ENCODE assay signal across 19 mouse cellular contexts in genomic region chr6:108487300-108487835, GRCm38 (mm10).
DNase-seq lines count a peak whose midpoint lies in the region; ATAC-seq and TF ChIP-seq lines count a peak whose summit lies in the region.
"Had no signal": no experiment of that assay in that cellular context is flagged by ENCODE, and none has a peak within 500 bp of the region (broad histone marks: within the 10 kb centered on the region; RNA-seq: fewer than 3 reads in every experiment).

No protein-coding gene starts in this region.

- no peak overlapping the region for H3K9ac ChIP-seq in lung, embryonic 14.5 days
- no peak overlapping the region for H3K9ac ChIP-seq in lung, embryonic 16.5 days (ENCODE audit: low read length)
- no peak overlapping the region for H3K9ac ChIP-seq in hindbrain, embryonic 12.5 days
- H3K9ac ChIP-seq: embryonic facial prominence, embryonic 12.5 days; forebrain, embryonic 13.5 days; liver, embryonic 15.5 days had no signal

- no peaks in the 10 kb centered on the region for H3K4me1 ChIP-seq in lung, embryonic 14.5 days (ENCODE audit: insufficient read depth)
- peaks cover 4% of the 10 kb centered on the region; the same call in 1 of the 2 replicates for H3K4me1 ChIP-seq in lung, adult 2 months (ENCODE audit: control insufficient read depth, insufficient read depth, low read length)
- no peaks in the 10 kb centered on the region; the same call in 1 of the 2 replicates for H3K4me1 ChIP-seq in lung, embryonic 16.5 days (replicated peaks; ENCODE audit: control insufficient read depth, insufficient read depth, low read length)
- no peaks in the 10 kb centered on the region for H3K4me1 ChIP-seq in hindbrain, embryonic 12.5 days
- H3K4me1 ChIP-seq: embryonic facial prominence, embryonic 12.5 days; forebrain, embryonic 13.5 days; liver, embryonic 15.5 days had no signal

- H3K9me3 ChIP-seq in lung, embryonic 14.5 days (ENCODE audit: low read depth, low read length), result no peaks in the 10 kb centered on the region
- H3K9me3 ChIP-seq in lung, embryonic 16.5 days (ENCODE audit: control insufficient read depth, low read length), result no peaks in the 10 kb centered on the region
- H3K9me3 ChIP-seq in hindbrain, embryonic 12.5 days (replicated peaks), result no peaks in the 10 kb centered on the region
- H3K9me3 ChIP-seq: embryonic facial prominence, embryonic 12.5 days; forebrain, embryonic 13.5 days; limb, embryonic 10.5 days; liver, embryonic 15.5 days; megakaryocyte, embryonic 14.5 days had no signal

- H3K36me3 ChIP-seq in lung, embryonic 14.5 days (ENCODE audit: insufficient read depth), result peaks cover 28% of the 10 kb centered on the region
- peaks cover 9% of the 10 kb centered on the region for H3K36me3 ChIP-seq in lung, embryonic 16.5 days (ENCODE audit: control insufficient read depth, insufficient read depth, low read length)
- H3K36me3 ChIP-seq in hindbrain, embryonic 12.5 days, result no peaks in the 10 kb centered on the region
- H3K36me3 ChIP-seq: liver, embryonic 15.5 days had no signal

- no peak overlapping the region for H3K4me2 ChIP-seq in lung, embryonic 14.5 days
- no peak overlapping the region for H3K4me2 ChIP-seq in lung, embryonic 16.5 days (ENCODE audit: low read depth, low read length)
- H3K4me2 ChIP-seq in hindbrain, embryonic 12.5 days (replicated peaks), result no peak overlapping the region
- H3K4me2 ChIP-seq: embryonic facial prominence, embryonic 12.5 days; forebrain, embryonic 13.5 days; liver, embryonic 15.5 days had no signal

- H3K27me3 ChIP-seq in lung, embryonic 14.5 days (ENCODE audit: insufficient read depth, low read length), result no peaks in the 10 kb centered on the region
- H3K27me3 ChIP-seq in lung, embryonic 16.5 days (ENCODE audit: control insufficient read depth, insufficient read depth, low read depth, low read length), result no peaks in the 10 kb centered on the region
- H3K27me3 ChIP-seq in hindbrain, embryonic 12.5 days, result no peaks in the 10 kb centered on the region
- H3K27me3 ChIP-seq: embryonic facial prominence, embryonic 12.5 days; forebrain, embryonic 13.5 days; liver, embryonic 15.5 days; megakaryocyte, embryonic 14.5 days had no signal

- no peak for TF ChIP-seq CTCF in lung, embryonic 14.5 days (IDR thresholded peaks at IDR 0.05; ENCODE audit: low read depth)
- no peak for TF ChIP-seq CTCF in lung, adult 2 months (IDR thresholded peaks at IDR 0.05; ENCODE audit: insufficient read depth, low read length)

- no peak overlapping the region for H3K4me3 ChIP-seq in lung, embryonic 14.5 days (ENCODE audit: low read depth, low read length)
- H3K4me3 ChIP-seq in lung, adult 2 months (replicated peaks; ENCODE audit: extremely low read depth, low read depth, low read length), result no peak overlapping the region
- no peak overlapping the region for H3K4me3 ChIP-seq in lung, embryonic 16.5 days (ENCODE audit: low read length)
- no peak overlapping the region for H3K4me3 ChIP-seq in hindbrain, embryonic 12.5 days
- H3K4me3 ChIP-seq: embryonic facial prominence, embryonic 12.5 days; erythroblast, embryonic 14.5 days; forebrain, embryonic 13.5 days; limb, embryonic 10.5 days; liver, embryonic 15.5 days; megakaryocyte, embryonic 14.5 days had no signal

- TF ChIP-seq POLR2A in lung, adult 2 months (IDR thresholded peaks at IDR 0.05; ENCODE audit: borderline replicate concordance, extremely low read depth, low read depth, low read length), result no peak

- 25% methylated on average over 10 of the region's 10 CpGs for WGBS in lung, embryonic 14.5 days
- 24% methylated on average over 10 of the region's 10 CpGs for WGBS in lung, adult 2 months
- 14% methylated on average over 10 of the region's 10 CpGs for WGBS in lung, embryonic 16.5 days
- 63% methylated on average over 10 of the region's 10 CpGs for WGBS in hindbrain, embryonic 12.5 days

- peak; percentile 21 for DNase-seq in lung, embryonic 14.5 days
- no peak for DNase-seq in lung, adult 2 months
- peak; percentile 20 to 58 for DNase-seq in lung, postnatal 4 days
- no peak for DNase-seq in cerebellum, postnatal 10 days
- DNase-seq in kidney, postnatal 14 days, result no peak
- DNase-seq: adrenal gland, postnatal 10 days; cerebellum, adult 9-11 months; heart, postnatal 4 days; right cerebral cortex, adult 18-20 months; thymus, adult 2 months had no signal

- ATAC-seq in lung, embryonic 14.5 days (ENCODE audit: insufficient read depth), result no peak
- peak; percentile 36; the same call in 1 of the 2 replicates for ATAC-seq in lung, embryonic 16.5 days (ENCODE audit: low read depth)
- ATAC-seq in hindbrain, embryonic 12.5 days (ENCODE audit: low FRiP score), result no peak
- ATAC-seq: forebrain, embryonic 13.5 days; hindbrain, embryonic 16.5 days had no signal

- no peak overlapping the region for H3K27ac ChIP-seq in lung, embryonic 14.5 days (ENCODE audit: low read depth)
- H3K27ac ChIP-seq in lung, embryonic 16.5 days (ENCODE audit: low read length), result no peak overlapping the region
- no peak overlapping the region for H3K27ac ChIP-seq in hindbrain, embryonic 12.5 days
- H3K27ac ChIP-seq: embryonic facial prominence, embryonic 12.5 days; forebrain, embryonic 13.5 days; limb, embryonic 10.5 days; liver, embryonic 15.5 days had no signal

Comparison
In these comparisons a context has a peak if more than half of its experiments do, and no peak if none do; other contexts are left out.
1. DNase-seq: peak in lung, embryonic 14.5 days (single experiment) and lung, postnatal 4 days (2 of 2); none in lung, adult 2 months (single experiment), cerebellum, postnatal 10 days (0 of 2) and kidney, postnatal 14 days (single experiment).